Mouse (Mus musculus): ENCODE measurements at regions not wholly inside any gene's neighbourhood (a gene's known extent, or its start where the extent isn't known, plus 50 kb on each side); places are given as distances from the start of the nearest gene placed in this dataset.

DNA sequence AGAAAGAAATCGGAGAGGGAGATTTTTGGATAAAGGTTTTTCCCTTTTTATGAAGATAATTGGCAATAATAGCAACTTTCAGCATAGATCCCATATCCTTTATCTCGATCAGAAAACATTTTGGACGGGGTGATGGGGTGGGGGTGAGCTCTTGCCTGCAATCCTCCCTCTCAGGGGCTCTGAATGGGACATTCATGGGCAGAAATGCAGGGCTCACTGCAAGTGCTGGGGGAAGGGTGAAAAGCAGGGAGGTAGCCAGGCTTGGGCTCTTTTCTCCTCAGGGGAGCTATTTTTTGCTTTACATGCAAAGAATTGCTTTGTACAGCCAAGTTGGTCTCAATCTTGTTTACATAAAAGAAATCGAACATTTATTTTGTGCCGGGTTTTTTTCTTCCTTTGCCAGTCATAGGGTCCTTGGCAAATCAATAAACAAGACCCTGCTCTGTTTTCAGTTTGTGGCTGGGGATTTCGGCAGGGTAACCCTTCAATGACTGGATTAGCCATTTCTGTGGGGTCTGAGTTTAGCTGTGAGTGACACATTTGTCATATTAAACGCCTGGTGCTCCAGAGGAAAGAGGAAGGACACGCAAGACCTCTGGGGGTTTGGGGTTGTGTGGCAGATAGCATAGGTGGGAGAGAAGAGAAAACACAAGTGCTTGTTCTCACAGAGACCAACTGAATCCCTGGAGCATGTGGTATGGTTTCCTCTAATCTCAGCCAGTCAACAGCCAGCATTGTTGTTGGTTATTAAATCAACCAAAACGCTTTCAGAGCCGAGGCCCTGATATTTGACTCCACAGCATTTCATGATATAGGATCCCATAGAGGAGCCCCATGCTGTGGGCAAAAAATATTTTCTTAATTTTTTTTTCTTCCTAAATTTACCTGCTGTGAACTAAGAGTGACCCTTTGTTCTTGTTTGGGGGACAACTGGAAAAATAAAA, 96.8 kb upstream of the Bmper start:
- no peak for DNase-seq (ENCODE audit: low spot score in 2 of 2)

DNA sequence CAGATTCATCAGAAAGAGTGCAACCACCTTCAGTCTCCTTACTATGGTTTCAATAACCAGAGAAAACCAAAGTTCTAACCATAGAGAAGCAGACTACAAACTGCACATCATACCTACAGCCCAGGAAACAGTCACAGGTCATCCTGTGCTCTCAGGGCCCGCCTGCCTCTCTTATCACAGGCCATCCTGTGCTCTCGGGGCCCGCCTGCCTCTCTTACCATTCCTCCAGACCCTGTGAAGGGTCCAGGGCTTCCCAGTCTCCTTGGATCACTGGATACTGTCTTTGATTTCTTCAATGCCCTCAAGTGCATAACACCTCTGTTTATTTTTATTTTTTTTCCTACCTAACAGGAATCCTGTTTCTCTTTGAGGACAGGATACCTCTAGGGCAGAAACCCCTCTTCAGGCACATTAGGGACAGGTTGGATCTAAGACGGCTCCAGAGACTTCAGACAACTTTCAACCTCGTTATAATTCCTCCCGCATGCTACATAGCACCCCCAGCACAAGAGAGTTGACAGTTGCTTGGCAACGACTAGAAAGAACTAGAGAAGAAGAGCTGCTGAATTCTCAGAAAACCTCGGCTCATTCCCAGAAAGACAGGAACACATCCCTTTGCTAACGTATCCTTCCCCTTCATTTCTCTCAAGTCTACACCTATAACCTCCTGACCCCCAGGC, 95.4 kb upstream of the Bmper start:
- DNase-seq (ENCODE audit: low spot score in 2 of 2) = no peak

DNA sequence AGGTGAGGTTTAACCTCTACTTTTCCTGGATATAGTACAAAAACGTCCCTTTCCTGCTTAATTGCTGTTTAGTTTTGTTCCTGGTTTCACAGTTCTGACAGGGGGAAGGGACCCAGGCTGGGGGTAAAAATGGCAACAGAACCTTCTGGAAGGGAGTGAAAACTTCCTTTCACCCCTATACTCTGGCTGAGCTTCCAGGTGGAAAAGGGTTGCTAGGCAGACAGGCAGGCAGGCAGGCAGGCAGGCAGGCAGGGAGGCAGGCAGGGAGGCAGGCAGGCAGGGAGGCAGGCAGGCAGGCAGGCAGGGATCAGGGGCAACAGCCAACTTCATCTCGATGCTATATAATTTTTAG, 94.9 kb upstream of the Bmper start:
- no peak for DNase-seq (ENCODE audit: low spot score in 2 of 2)

DNA sequence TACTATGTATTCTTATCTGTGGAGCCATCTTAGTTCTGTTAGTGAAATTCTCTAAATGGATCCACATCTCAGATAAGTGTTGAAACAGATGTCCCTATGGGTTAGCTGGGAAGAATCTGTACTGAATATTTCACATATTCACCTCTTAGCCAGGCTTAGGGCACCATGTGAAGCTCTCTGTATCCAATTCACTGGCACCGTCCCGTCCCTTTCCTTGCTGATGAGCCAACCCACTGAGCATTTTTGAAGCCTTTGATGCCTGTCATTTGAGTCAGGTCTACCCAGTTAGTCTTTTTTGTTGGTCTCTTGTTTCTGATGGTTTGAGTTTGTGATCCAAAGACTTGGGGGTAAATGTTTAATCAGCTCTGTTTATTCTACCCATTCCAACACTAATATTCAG, 88.9 kb upstream of the Bmper start:
- DNase-seq (ENCODE audit: low spot score in 2 of 2) = no peak

DNA sequence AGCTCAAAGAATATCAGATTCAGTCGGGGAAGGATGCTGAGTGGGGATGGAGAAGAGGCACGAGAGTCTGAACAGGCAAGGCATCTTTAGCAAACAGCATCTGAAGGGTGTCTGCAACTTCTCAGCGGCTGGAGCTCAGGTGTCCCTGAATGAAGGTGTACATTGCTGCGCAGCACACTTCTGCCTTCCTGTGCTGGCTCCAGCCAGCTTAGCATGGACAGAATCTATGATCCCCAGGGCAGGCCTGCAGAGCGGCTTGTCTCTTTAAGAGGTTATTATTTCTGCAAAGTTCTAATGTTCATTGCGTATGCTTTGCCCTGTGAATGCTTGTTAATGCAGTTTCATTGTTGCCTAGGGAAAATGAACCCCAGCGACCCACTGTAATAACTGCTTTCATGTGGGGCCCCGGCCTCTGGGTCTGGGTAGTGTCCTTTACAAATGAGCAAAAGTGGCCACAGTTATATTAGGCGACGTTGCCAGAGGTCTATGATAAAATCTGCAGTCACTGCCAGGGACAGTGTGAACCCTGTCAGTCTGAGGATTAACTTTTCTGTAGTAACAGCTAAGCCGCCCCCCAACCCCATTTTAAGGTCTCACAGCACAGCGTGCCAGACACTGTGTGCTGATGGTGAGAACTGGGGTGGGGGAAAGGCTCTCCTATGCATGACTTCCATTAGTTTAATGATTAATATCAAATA, 88.3 kb upstream of the Bmper start:
- DNase-seq (ENCODE audit: low spot score in 2 of 2) = no peak

DNA sequence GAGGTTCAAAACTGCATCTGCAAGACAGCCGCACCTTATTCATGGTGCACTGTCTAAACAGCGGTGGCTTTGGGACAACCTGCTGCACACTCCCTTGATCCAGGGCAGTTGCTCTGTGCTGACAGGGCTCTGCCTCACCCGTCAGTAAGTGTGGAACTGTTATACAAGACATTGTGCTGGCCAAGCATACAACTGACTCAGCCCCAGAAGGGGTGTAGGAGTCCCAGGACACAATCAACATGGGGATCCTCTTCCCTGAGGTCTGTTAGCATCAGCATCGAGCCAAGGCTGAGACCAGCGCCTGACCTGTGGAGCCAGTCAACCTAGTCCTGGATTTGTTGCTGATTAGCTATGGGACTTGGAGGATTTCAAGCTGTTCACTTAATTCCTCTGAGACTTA, 86.4 kb upstream of the Bmper start:
- DNase-seq (ENCODE audit: low spot score in 2 of 2) = no peak

DNA sequence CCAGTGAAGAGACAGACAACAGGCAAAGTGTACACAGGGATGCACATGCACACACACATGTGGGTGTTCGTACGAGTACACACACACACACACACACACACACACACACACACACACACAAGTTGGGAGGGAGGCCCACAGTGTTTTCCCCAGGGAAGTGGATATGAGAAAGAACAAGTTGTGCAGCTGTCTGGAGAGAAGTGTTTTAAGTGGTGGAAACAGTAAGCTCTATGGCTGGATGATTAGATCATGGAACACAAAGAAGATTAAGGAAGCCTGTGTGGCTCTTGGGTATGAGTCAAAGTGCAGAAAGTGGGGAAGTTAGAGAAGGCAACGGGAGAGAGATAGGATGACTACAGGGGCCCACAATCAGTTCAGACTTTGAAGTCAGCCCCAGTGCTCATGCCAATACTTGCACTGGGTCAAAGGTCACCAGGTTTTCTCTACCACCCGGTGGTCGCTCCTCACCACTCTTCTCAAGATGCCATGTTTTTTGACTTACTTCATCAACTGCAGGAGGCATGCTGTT, 85.1 kb upstream of the Bmper start:
- no peak for DNase-seq (ENCODE audit: low spot score in 2 of 2)

DNA sequence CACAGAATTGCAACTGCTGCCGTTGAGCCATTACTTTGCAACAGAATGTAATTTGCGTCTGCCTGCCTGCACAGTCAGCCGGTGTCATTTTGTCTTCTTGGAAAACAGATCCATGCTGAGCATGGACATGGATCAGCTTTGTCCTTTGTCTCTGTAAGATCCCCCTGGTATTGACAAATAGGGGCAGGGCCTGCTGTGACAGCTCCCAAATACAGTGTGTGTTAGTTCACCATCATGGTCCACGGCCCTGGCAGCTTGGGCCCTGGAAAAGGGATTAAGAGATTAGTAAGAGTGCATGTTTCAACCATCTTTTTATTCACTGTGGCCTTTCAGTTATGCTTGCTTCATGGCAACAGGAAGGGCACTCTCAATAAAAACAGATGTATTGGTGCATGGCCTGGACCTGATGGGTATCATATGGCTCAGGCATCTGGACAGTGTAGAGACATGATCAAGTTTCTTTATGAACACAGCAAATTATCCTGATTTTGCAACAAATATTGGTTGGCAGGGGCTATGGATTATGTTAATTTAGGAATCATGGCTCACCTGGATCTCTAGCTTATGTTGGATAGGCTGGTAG, 83.2 kb upstream of the Bmper start:
- DNase-seq (ENCODE audit: low spot score in 2 of 2) = no peak

DNA sequence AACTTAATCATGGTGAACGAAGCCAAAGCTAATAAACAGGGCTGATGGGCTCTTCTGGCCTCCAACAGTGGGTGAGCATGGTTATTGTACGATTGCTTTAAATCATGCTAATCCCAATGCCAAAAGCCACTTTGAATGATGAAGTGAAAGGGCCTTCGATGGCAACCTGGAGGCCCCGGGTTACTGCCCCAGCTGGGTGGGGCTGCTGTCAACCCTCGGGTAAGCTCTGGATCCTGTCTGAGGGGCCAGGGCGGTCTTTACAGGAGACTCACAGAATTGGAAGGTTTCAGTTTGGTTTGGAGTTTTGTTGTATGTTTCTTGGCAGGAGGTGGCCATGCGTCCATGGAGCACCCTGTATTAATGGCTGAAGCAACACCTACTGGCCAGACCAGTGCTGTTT, 78.6 kb upstream of the Bmper start:
- no peak for DNase-seq (ENCODE audit: low spot score in 2 of 2)

DNA sequence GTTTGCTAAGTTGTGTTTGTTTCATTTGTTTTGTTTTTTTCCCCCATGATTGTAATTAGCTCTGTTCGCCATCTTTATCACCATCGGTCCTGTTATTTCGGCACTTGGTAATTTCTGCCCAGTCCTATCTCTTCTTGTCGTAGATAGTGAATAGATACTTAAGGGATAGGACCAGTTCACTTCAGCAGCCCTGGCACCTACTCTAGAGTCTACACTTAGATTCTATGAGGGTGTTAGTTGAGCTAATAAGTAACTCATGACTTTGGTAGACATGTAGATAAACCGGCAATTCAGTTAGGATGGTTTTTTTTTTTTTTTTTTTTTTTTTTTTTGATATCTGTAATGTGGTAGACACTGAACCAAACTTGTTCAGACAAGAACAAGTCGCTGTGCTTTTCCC, 72.5 kb upstream of the Bmper start:
- no peak for DNase-seq (ENCODE audit: low spot score in 2 of 2)

DNA sequence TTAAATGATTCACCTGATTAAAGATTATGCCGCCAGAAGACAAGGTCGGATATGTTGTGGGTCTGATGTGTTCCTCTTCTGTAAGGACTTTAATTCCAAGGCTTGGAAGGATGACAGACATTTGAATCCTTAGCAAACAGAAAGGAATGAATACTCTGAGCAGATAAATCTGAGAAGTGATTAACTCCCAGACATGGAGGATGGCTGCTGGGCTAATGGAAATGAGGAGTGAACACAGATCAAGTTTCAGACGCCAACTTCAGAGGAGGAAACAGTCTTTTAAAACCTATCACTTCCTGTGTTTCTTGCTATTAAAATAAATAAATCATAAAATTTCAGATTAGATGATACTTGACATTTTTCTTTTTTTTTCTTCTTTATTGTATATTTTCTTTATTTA, 72.0 kb upstream of the Bmper start:
- no peak for DNase-seq (ENCODE audit: low spot score in 2 of 2)

DNA sequence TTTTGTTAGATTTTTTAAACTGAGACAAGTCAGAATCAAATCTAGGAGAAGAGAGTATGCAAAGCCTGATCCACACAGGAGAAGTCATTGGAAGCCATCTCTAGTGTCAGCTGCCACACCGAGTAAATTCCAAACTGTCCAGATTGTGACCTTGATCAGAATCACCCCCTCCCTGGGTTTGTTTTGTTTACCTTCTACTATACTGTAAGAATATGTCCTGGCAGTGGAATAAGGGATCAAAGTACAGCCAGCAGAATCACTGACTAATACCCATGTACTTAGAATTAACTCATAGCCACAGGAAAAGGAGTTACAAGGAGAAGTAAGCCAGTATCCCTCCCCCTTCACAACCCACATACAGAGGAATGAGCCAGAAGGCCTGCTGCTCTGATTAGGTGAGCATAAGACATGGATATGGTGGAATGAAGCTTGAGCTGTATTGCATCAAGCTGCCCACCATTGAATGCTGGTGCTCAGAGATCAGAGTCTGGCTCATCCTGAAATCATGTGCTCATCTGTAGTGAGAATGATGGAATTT, 70.9 kb upstream of the Bmper start:
- DNase-seq (ENCODE audit: low spot score in 2 of 2) = no peak

DNA sequence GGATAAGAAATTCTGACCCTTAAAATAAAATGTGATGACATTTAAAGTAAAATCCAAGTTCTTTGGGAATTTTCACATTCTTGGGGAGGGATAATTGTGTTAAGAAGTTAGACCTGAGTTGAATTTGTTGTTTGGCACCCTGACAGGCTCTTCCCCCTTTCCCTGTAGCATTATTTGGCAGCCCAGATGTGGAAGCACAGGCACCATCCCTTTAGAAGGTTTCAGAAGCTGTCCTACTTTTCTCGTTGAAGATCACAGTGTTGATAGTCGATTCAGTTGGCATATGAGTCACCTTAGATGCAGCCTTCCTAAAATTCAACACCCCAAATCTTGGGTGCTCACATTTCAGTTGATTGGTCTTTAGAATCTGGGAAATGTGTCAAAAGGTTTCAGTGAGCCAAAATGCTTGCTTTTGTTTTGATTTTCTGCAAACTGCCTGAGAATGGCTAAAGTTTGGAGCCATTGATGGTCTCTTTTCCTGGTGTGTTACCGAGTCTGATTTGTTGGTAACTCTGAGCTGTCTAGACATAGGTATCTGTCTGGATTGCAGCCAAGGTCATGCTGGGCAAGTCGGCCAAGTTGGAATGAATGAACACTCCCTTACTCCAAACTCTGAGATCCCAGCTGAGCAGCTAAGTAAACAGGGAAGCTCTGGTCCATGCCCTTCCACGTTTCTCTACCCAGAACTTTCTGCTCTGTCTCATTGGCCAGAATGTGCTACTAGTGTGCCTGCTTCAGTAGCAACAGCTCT, 65.9 kb upstream of the Bmper start:
- DNase-seq (ENCODE audit: low spot score in 2 of 2) = no peak

DNA sequence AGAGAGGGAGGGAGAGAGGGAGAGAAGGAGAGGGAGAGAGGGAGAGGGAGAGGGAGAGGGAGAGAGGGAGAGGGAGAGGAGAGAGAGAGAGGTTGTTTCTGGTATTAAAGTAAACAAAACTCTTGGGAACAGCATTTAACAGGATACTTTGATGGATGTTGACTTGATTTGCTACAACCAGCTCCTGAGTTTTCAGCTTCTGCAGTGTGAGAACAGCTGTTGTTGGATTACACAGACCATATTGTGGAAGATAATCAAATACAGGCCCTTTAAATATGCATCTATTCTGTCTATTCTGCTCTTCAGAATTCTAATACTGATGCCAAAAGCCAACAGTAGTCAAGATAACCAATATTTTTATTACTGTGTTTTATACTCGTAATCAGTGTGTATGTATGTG, 64.4 kb upstream of the Bmper start:
- no peak for DNase-seq (ENCODE audit: low spot score in 2 of 2)

DNA sequence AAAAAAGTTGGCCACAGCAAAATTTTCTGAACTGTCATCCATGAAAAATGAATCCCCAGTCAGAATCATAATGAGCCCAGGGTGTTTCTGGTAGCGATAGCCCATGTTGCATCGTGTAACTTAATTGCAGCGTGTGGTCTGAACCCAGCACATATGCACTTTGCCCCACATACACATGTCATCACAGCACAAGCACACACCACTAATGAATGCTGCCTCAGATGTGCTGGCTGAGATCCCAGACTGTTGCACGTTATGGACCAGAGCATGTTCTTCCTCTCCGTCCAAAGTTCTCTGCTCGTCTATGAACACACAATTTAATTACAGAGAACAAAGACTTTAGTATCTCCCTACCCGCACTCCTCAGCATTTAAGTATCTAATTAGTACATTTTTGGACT, 61.5 kb upstream of the Bmper start:
- no peak for DNase-seq (ENCODE audit: low spot score in 2 of 2)

DNA sequence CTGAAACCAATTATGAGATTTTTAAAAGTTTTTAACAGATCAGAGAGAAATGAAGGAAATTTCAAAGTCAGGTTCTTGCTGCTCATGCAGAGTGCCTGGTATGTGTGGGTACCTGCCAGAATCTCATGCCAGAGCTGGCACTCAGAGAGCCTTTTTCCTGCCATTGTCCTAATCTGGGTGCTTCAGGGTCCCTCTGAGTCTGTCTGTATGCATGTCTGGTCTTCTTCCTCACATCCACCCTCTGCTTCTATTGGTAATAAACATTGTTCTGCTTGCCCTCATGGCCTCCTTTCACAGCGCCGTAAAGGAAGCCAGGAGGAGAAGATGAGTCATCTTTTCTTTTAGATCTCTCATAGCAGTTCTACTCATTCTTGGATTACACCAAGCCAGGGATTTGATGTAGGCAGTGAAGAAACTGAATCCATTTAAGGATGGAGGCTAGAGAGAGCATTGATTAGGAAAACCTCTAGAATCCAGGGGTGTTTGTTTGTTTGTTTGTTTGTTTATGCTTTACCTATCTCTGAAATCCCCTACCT, 55.8 kb upstream of the Bmper start:
- DNase-seq (ENCODE audit: low spot score in 2 of 2) = no peak

DNA sequence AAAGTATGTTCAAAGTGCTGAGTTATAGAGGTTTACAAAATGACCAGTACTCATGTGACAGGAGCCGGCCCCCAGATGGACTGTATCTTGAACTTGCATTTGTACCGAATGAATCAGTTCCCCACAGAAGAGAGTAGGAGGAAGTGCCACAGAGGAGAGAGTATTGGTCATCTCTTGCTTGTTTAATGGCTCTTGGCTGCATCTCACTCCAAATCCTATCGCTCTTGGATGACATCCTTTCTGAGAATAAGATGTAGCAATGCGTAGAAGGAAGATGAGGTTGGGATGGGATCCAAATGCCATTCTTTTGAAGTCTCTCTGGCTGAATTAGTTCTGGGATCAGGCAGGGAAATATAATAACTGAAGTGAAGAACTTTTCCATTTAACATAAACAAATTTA, 55.2 kb upstream of the Bmper start:
- no peak for DNase-seq (ENCODE audit: low spot score in 2 of 2)

DNA sequence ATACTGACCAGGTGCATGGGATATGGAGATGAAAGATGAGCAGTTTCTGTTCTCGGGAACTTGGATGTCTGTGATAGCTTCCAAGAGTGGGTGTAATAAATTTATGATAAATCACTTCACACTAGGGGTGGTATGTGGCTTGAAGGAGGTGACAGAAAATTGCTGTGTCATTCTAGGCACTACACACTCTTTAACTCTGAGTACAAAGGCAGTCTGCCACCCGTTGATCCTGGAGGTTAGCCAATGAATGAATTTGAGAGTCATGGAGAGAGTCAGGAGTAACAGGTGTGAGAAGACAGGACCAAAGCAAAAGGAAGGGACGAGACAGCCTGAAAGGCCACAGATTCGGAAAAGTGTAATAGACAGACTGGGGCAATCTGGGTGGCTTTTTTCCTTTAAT, 54.7 kb upstream of the Bmper start:
- no peak for DNase-seq (ENCODE audit: low spot score in 2 of 2)

DNA sequence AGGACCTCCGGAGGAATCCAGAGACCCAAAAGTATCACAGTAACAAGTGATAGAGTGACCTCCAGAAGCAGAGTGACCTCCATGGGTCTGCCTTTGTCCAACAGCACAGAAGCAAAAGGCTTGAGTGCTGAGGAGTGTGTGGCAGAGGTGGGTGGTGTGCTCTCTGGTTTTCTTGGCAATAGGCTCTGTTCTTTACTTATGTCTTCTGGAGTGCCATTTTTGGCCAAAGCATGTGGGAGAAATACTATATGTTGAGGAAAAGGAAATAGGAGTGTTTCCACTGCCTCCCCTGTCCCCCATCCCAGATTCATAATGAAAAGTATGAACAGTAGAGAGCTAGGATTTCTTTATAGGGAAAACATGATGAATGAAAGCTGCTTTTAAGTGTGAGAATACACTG, 51.5 kb upstream of the Bmper start:
- DNase-seq (ENCODE audit: low spot score in 2 of 2) = no peak
